Mouse (Mus musculus): Measurements from ENCODE around the gene Cabin1. TPM values are rescaled to one million over a fixed set of nuclear protein-coding genes. Genes with fewer than 3 reads are reported as not detected.

Cabin1 gene
- 36.8 and 38.8 TPM in 2 replicates for polyA plus RNA-seq (2015; fragmentation: Nextera tagmentation; extraction: Ambion mirVana)

DNA sequence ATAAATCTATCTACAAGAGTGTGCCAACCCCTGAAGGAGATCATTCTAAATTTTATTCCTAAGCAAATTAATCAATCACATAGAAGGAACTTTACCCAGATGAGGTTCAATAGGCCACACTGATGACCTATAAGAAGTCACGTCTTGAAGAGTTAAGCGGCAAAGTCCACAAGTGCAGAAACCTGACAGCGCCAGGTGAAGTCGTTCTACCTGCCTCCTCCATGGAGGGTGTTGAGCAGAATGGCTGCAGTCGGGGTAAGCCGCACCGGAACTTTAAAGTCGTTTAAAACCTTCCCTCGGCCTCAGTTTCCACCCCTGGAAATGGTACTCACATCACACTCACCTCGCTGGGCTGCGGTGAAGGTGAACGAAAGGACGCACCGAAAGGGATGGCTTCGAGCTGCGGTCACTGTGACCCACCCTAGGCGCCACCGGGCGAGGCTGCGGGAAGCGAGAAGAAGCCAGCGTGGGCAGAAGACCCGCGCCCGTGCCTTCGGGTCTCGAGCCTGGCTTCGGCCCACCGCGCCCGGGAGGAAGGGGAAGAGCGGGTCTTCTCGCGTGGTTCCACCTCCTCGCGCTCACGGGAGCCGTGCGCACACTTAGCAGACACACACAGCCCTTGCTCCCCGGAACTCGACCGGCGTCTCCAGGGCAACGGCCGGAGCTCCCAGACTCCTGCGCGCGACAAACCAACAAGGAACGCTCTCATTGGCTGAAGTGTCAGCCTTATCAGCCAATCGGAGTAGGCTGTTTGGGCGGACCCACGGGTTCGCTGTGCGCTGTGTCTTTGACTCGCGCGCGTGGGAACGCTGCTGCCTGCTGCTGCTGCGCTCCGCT, at the start of gene Cabin1:
Gene Cabin1, minus strand, starts transcription at position 660 of the 837 bp plus-strand sequence.
- peaks cover 15% of the 10 kb centered on the region for H3K4me1 ChIP-seq
- peaks cover 4% of the 10 kb centered on the region; the same call in 1 of the 2 replicates for H3K36me3 ChIP-seq
- WGBS: under 1% methylated on average over 61 of the region's 61 CpGs
- H3K27ac ChIP-seq (replicated peaks): peak within 1 kb of the TSS; percentile 79
- H3K4me3 ChIP-seq: peak within 1 kb of the TSS; percentile 90
- peak within 1 kb of the TSS; percentile 90 for H3K9ac ChIP-seq (replicated peaks)
- ATAC-seq (replicated peaks): peak; percentile 99
- no peaks in the 10 kb centered on the region for H3K27me3 ChIP-seq
- H3K4me2 ChIP-seq (replicated peaks): peak within 1 kb of the TSS; percentile 66
- H3K9me3 ChIP-seq: no peaks in the 10 kb centered on the region

DNA sequence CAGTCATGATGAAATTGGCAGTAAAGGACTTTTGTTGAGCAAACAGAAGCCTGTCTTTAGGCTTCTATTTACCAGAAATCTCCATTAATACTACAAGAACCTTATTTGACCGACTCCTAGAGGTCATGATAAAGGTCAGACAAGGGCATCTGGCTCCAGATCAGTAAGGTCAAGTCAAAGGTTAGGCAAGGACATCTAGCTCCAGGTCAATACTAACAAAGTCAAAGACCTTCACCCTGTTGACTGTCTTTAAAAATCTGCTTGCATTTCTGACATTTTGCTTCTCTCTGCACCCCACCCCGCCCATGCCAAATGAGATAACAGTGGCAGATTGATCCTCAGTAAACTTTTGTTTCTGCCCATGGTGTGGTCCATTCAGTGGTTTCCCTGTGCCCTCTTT, 40.1 kb upstream of the Cabin1 start:
- no peaks in the 10 kb centered on the region for H3K4me1 ChIP-seq
- no peaks in the 10 kb centered on the region for H3K27me3 ChIP-seq
- H3K27ac ChIP-seq (replicated peaks): no peak overlapping the region
- H3K9me3 ChIP-seq: no peaks in the 10 kb centered on the region
- ATAC-seq (replicated peaks): no peak
- H3K4me3 ChIP-seq: no peak overlapping the region
- H3K9ac ChIP-seq (replicated peaks): no peak overlapping the region
- 79% methylated on average over 2 of the region's 2 CpGs for WGBS
- H3K4me2 ChIP-seq (replicated peaks): no peak overlapping the region
- H3K36me3 ChIP-seq: no peaks in the 10 kb centered on the region

DNA sequence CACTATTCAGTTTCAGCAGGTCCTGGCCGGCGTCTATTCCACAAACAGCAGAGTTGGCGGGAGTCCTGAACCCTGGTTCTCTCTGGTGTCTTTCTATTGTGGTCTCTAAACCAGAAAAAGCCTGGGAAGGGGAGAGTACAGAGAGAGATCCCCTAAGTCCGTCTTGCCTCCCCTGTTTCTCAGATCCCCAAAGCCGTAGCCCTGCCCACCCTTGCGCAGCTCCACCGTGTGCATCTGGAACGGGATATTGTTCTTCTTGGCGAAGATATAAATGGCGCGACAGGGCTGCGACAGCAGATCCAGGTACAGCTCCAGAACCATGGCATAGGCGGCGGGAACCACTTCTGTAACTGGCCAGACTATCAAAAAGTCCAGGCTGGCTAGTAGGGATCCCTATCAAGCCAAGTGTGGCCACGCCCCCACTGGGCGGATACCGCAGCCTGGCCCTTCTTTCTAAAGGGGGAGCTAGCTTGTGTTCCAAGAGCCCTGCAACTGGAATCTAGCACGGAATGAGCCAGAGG, 34.1 kb upstream of the Cabin1 start, which contains the start of gene Gstt1:
Gene Gstt1, minus strand, starts transcription at position 409 of the 521 bp plus-strand sequence.
- peak within 1 kb of the TSS; percentile 28 for H3K9ac ChIP-seq (replicated peaks)

GRCm38 (mm10) chr10:75797619-75798175, 33.6 kb upstream of the Cabin1 start:
- H3K9ac ChIP-seq (replicated peaks): peak overlapping the region; percentile 28
- H3K4me1 ChIP-seq: peaks cover 14% of the 10 kb centered on the region
- no peaks in the 10 kb centered on the region for H3K9me3 ChIP-seq
- WGBS: 3% methylated on average over 12 of the region's 12 CpGs
- H3K27me3 ChIP-seq: no peaks in the 10 kb centered on the region; the same call in 1 of the 2 replicates
- peak overlapping the region; percentile 84 for H3K4me2 ChIP-seq (replicated peaks)
- H3K27ac ChIP-seq (replicated peaks): no peak overlapping the region
- peak overlapping the region; percentile 45 for H3K4me3 ChIP-seq
- ATAC-seq (replicated peaks): peak; percentile 74
- no peaks in the 10 kb centered on the region for H3K36me3 ChIP-seq

More for the DNA sequence above, 34.1 kb upstream of the Cabin1 start, which contains the start of gene Gstt1:
- peak; percentile 61 for ATAC-seq (replicated peaks)
- Histone ChIP-seq H3K4me3 (peak within 1 kb of the TSS; percentile 45), H3K27me3 (no peaks in the 10 kb centered on the region; the same call in 1 of the 2 replicates), H3K9me3 (no peaks in the 10 kb centered on the region), H3K36me3 (no peaks in the 10 kb centered on the region), H3K4me2 (replicated peaks) (peak within 1 kb of the TSS; percentile 84), H3K27ac (replicated peaks) (no peak within 1 kb of the TSS), H3K4me1 (peaks cover 14% of the 10 kb centered on the region)
- WGBS: 3% methylated on average over 18 of the region's 18 CpGs

DNA sequence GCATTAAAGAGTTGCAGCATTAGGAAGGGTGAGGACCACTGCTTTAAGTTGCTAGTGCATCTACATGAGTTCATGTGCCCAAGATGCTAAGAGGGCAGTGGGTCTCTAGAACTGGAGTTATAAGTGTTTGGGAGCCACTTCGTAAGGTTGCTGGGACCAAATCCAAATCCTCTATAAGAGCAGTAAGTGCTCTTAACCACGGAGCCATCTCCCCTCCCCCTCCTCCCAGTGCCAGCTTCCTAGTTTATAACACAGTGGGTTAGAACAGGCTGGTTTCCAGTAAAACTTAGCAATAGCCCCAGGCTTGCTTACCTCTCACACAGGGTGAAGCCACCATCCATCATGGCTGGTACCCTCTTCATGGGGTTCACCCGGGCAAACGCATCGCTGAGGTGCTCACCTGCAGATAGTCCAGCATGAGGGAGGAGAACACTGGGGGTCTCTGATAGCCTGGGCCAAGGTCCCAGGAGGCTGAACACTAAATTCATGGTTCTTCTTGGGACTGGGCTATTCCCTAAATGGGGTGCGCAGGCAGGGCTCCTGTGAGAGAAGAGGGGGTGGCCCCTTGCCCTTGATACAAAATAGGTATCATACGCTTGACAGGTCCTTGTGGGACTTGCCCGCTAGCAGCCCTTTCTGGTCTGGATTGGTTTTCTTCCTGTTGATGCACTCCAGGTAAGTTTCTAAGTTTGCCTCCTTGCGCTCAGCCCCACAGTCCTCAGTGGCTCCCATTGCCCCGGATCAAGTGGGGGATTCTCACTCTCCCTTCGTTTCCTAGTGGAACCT, 32.8 kb upstream of the Cabin1 start:
- no peak overlapping the region for H3K27ac ChIP-seq (replicated peaks)
- H3K4me3 ChIP-seq: peak overlapping the region; percentile 45
- WGBS: 45% methylated on average over 11 of the region's 11 CpGs
- no peaks in the 10 kb centered on the region for H3K9me3 ChIP-seq
- H3K9ac ChIP-seq (replicated peaks): no peak overlapping the region
- ATAC-seq (replicated peaks): no peak
- peak overlapping the region; percentile 84 for H3K4me2 ChIP-seq (replicated peaks)
- H3K27me3 ChIP-seq: no peaks in the 10 kb centered on the region; the same call in 1 of the 2 replicates
- H3K4me1 ChIP-seq: peaks cover 14% of the 10 kb centered on the region
- no peaks in the 10 kb centered on the region for H3K36me3 ChIP-seq

GRCm38 (mm10) chr10:75794880-75795279, 30.7 kb upstream of the Cabin1 start:
- Histone ChIP-seq H3K4me3 (no peak overlapping the region), H3K36me3 (no peaks in the 10 kb centered on the region), H3K4me1 (peaks cover 14% of the 10 kb centered on the region), H3K9ac (replicated peaks) (no peak overlapping the region), H3K4me2 (replicated peaks) (no peak overlapping the region), H3K27ac (replicated peaks) (no peak overlapping the region), H3K9me3 (no peaks in the 10 kb centered on the region), H3K27me3 (no peaks in the 10 kb centered on the region; the same call in 1 of the 2 replicates)
- no peak for ATAC-seq (replicated peaks)
- 26% methylated on average over 3 of the region's 3 CpGs for WGBS

- 24% methylated on average over 7 of the region's 7 CpGs for WGBS
- ATAC-seq (replicated peaks): no peak
Measured at GRCm38 (mm10) chr10:75790773-75791172, 26.6 kb upstream of the Cabin1 start.

GRCm38 (mm10) chr10:75789841-75790240, 25.7 kb upstream of the Cabin1 start:
- 97% methylated on average over 5 of the region's 5 CpGs for WGBS
- H3K27ac ChIP-seq (replicated peaks): no peak overlapping the region
- no peaks in the 10 kb centered on the region for H3K4me1 ChIP-seq
- no peak for ATAC-seq (replicated peaks)
- no peak overlapping the region for H3K4me2 ChIP-seq (replicated peaks)
- no peak overlapping the region for H3K4me3 ChIP-seq
- no peaks in the 10 kb centered on the region for H3K9me3 ChIP-seq
- H3K36me3 ChIP-seq: no peaks in the 10 kb centered on the region
- H3K27me3 ChIP-seq: no peaks in the 10 kb centered on the region
- H3K9ac ChIP-seq (replicated peaks): no peak overlapping the region

More at GRCm38 (mm10) chr10:75790773-75791172, 26.6 kb upstream of the Cabin1 start:
- Histone ChIP-seq H3K4me3 (no peak overlapping the region), H3K27ac (replicated peaks) (no peak overlapping the region), H3K4me1 (no peaks in the 10 kb centered on the region), H3K36me3 (no peaks in the 10 kb centered on the region), H3K4me2 (replicated peaks) (no peak overlapping the region), H3K27me3 (no peaks in the 10 kb centered on the region), H3K9ac (replicated peaks) (no peak overlapping the region), H3K9me3 (no peaks in the 10 kb centered on the region)

DNA sequence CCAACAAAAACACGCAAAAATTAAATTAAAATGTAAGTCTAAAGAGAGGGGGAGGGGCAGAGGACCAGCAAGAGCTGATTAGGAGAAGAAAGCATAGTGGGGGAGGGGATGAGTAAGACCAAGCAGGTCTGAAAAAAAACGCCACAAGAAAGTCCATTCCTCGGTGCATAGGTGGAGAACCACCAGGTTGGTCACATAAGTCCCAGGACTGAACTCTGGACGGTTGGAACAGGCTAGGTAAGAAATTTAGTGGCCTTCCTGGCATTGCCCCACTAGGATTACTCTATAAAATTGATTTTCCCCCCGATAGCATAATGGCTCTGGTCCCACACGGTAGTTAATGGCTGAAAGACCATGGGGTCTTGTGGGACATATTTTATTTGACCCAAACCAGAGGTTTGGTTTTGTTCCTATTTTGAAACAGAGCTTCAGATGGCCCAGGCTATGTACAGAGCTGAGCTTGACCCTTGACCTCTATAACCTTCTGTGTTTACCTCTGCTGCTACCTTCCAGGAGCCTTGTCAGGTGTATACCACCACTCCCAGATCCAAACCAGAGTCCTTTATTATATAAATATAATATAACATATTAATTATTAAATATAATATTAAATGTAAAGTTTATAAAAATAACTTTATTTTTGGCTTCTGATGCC, 25.1 kb upstream of the Cabin1 start:
- Histone ChIP-seq H3K27ac (replicated peaks) (no peak overlapping the region), H3K4me3 (no peak overlapping the region), H3K4me1 (no peaks in the 10 kb centered on the region), H3K27me3 (no peaks in the 10 kb centered on the region), H3K4me2 (replicated peaks) (no peak overlapping the region), H3K36me3 (no peaks in the 10 kb centered on the region), H3K9me3 (no peaks in the 10 kb centered on the region), H3K9ac (replicated peaks) (no peak overlapping the region)
- 78% methylated on average over 6 of the region's 6 CpGs for WGBS
- ATAC-seq (replicated peaks): no peak

- Histone ChIP-seq H3K4me2 (replicated peaks) (no peak overlapping the region), H3K36me3 (no peaks in the 10 kb centered on the region), H3K27ac (replicated peaks) (no peak overlapping the region), H3K4me3 (no peak overlapping the region), H3K4me1 (no peaks in the 10 kb centered on the region), H3K9me3 (no peaks in the 10 kb centered on the region), H3K9ac (replicated peaks) (no peak overlapping the region), H3K27me3 (no peaks in the 10 kb centered on the region)
- 95% methylated on average over 8 of the region's 8 CpGs for WGBS
- ATAC-seq (replicated peaks): no peak
Measured at GRCm38 (mm10) chr10:75788277-75788676, 24.1 kb upstream of the Cabin1 start.

DNA sequence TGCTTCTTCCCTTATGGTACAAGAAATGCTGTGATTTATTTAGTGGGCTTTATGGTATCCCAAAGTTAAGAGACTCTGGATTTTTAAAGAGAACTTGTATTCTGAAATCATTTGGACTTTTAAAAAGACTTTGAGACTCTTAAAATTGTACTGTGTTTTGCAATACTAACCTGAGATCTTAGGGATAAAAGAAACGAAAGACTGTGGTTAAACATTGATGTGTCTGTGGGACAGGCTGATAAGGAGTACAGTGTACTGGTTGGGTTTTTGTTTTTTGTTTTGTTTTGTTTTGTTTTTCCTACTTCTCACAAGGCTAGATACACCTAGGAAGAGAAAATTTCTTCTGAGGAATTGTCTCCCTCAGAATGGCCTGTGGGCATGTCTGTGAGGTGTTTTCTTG, 21.3 kb upstream of the Cabin1 start:
- Histone ChIP-seq H3K9ac (replicated peaks) (no peak overlapping the region), H3K4me1 (peaks cover 8% of the 10 kb centered on the region), H3K36me3 (no peaks in the 10 kb centered on the region), H3K9me3 (no peaks in the 10 kb centered on the region), H3K27ac (replicated peaks) (no peak overlapping the region), H3K4me2 (replicated peaks) (no peak overlapping the region), H3K4me3 (no peak overlapping the region), H3K27me3 (peaks cover 6% of the 10 kb centered on the region; the same call in 1 of the 2 replicates)
- no peak for ATAC-seq (replicated peaks)
- 78% methylated on average over 1 of the region's 1 CpGs for WGBS

All from forebrain, embryonic 15.5 days (tissue).